Mouse (Mus musculus): ENCODE results near the gene Pakap. TPM values are rescaled to one million over a fixed set of nuclear protein-coding genes. Genes with fewer than 3 reads are reported as not detected.

Pakap gene
- polyA plus RNA-seq, 1 experiment: 7.1 TPM

DNA sequence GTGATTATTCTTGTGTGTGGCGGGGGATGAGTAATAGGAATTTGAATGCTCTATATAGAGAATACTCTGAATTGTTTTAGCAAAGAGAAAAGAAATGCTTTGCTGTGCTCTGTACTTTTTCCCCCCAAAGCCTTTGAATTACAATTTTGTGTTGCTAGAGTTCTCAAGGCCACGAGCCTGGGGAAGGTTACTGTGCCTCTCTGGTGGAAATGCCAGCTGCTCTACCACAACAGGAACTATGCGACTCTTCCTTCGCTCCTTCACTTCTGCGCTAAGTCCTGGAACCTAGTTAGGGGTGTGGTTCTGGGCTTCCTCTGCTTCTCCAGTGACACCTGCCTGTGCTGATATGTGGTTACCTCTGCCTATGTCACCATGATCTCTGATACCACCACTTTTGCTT, 44.7 kb downstream of the Pakap start:
- TF ChIP-seq CEBPB (IDR thresholded peaks at IDR 0.05; ENCODE audit: low read depth) (no peak), MAX (IDR thresholded peaks at IDR 0.05) (no peak), CTCF (IDR thresholded peaks at IDR 0.05; ENCODE audit: control insufficient read depth, insufficient read depth, insufficient read length) (no peak), USF1 (IDR thresholded peaks at IDR 0.05; ENCODE audit: low read depth) (no peak), FOSL1 (IDR thresholded peaks at IDR 0.05; ENCODE audit: insufficient read depth, low read length, poor library complexity, severe bottlenecking) (no peak), MYOD1 (IDR thresholded peaks at IDR 0.05; ENCODE audit: control insufficient read depth, insufficient read length, low read depth) (no peak), MYOG (IDR thresholded peaks at IDR 0.05; ENCODE audit: control insufficient read depth, extremely low read depth, insufficient read length) (no peak)
- H3K27me3 ChIP-seq (ENCODE audit: control insufficient read depth, insufficient read depth, insufficient read length): no peaks in the 10 kb centered on the region
- peaks cover 14% of the 10 kb centered on the region for H3K79me3 ChIP-seq (ENCODE audit: low read depth)
- H3K4me3 ChIP-seq (ENCODE audit: insufficient read depth, poor library complexity, severe bottlenecking): no peak overlapping the region
- H3K79me2 ChIP-seq (ENCODE audit: control insufficient read depth, insufficient read depth): peaks cover 71% of the 10 kb centered on the region
- H3K36me3 ChIP-seq (ENCODE audit: control insufficient read depth, insufficient read depth): no peaks in the 10 kb centered on the region
- H3ac ChIP-seq (ENCODE audit: control insufficient read depth, insufficient read length, low read depth): no peak overlapping the region

DNA sequence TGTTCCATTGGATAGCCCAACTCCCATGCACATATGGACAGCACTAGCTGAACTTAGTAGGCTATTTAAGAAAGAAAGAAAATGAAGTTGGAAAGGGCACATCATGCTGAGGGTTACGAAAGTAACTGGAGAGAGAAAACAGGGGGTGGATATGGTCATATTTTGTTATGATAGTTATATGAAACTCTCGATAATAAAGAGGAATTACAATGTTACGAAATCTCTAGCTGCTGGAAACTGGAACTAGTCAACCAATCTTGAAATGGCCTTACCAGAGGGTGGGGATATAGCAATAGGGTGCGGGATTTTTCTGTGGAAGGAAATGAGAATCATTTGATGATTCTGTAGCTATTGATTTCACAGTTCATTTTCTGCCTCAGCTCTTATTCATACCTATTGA, 46.7 kb downstream of the Pakap start:
- H3K36me3 ChIP-seq (ENCODE audit: control insufficient read depth, insufficient read depth): no peaks in the 10 kb centered on the region
- TF ChIP-seq MYOD1 (IDR thresholded peaks at IDR 0.05; ENCODE audit: control insufficient read depth, insufficient read length, low read depth) (no peak), MYOG (IDR thresholded peaks at IDR 0.05; ENCODE audit: control insufficient read depth, extremely low read depth, insufficient read length) (no peak), CEBPB (IDR thresholded peaks at IDR 0.05; ENCODE audit: low read depth) (no peak), CTCF (IDR thresholded peaks at IDR 0.05; ENCODE audit: control insufficient read depth, insufficient read depth, insufficient read length) (no peak), USF1 (IDR thresholded peaks at IDR 0.05; ENCODE audit: low read depth) (no peak), FOSL1 (IDR thresholded peaks at IDR 0.05; ENCODE audit: insufficient read depth, low read length, poor library complexity, severe bottlenecking) (no peak), MAX (IDR thresholded peaks at IDR 0.05) (no peak)
- peaks cover 18% of the 10 kb centered on the region for H3K79me3 ChIP-seq (ENCODE audit: low read depth)
- H3K4me3 ChIP-seq (ENCODE audit: insufficient read depth, poor library complexity, severe bottlenecking): no peak overlapping the region
- no peaks in the 10 kb centered on the region for H3K27me3 ChIP-seq (ENCODE audit: control insufficient read depth, insufficient read depth, insufficient read length)
- H3ac ChIP-seq (ENCODE audit: control insufficient read depth, insufficient read length, low read depth): no peak overlapping the region
- H3K79me2 ChIP-seq (ENCODE audit: control insufficient read depth, insufficient read depth): peaks cover 59% of the 10 kb centered on the region

DNA sequence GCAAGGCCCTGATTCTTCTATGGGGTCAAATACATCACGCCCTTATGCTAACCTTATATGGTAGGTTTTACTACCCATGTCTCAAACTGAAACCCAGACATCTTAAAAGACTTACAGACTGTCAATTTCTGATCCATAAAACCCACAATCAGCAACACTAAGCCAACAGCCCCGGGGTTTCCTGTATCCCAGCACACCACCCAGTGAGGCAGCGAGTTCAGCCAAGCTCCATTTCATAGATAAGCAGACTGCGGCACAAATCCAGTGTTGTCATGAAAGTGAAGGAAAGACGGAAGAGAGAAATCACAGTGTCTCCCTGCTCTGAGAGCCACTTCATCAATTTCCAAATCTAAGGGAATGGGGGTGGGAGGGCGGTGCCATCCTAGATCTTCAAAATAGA, 50.8 kb downstream of the Pakap start:
- Histone ChIP-seq H3K36me3 (ENCODE audit: control insufficient read depth, insufficient read depth) (peaks cover 6% of the 10 kb centered on the region), H3K79me3 (ENCODE audit: low read depth) (peaks cover 14% of the 10 kb centered on the region), H3K27me3 (ENCODE audit: control insufficient read depth, insufficient read depth, insufficient read length) (no peaks in the 10 kb centered on the region), H3ac (ENCODE audit: control insufficient read depth, insufficient read length, low read depth) (no peak overlapping the region), H3K79me2 (ENCODE audit: control insufficient read depth, insufficient read depth) (peaks cover 63% of the 10 kb centered on the region), H3K4me3 (ENCODE audit: insufficient read depth, poor library complexity, severe bottlenecking) (no peak overlapping the region)
- no peak for TF ChIP-seq USF1 (IDR thresholded peaks at IDR 0.05; ENCODE audit: low read depth)
- TF ChIP-seq CTCF (IDR thresholded peaks at IDR 0.05; ENCODE audit: control insufficient read depth, insufficient read depth, insufficient read length): no peak
- no peak for TF ChIP-seq FOSL1 (IDR thresholded peaks at IDR 0.05; ENCODE audit: insufficient read depth, low read length, poor library complexity, severe bottlenecking)
- no peak for TF ChIP-seq MYOG (IDR thresholded peaks at IDR 0.05; ENCODE audit: control insufficient read depth, extremely low read depth, insufficient read length)
- no peak for TF ChIP-seq CEBPB (IDR thresholded peaks at IDR 0.05; ENCODE audit: low read depth)
- no peak for TF ChIP-seq MAX (IDR thresholded peaks at IDR 0.05)
- TF ChIP-seq MYOD1 (IDR thresholded peaks at IDR 0.05; ENCODE audit: control insufficient read depth, insufficient read length, low read depth): no peak

DNA sequence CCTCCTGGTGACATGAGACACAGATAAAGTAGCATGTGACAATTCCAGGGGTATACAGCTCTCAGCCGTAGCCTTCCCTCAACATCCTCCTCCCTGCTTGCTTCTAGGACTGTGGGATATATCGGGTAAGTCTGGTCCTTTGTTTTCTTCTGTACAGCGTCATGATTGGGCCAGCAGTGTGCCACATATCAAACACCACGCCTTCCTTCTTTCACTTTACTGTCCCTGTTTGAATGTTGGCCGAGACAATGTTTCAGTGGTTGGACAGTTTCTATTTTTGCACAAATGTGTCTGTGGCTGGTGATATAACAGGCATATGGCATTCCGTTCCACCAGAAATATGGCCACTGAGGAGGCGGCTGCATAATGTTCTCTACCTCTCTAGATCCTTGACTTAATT, 54.8 kb downstream of the Pakap start:
- no peak for TF ChIP-seq MYOD1 (IDR thresholded peaks at IDR 0.05; ENCODE audit: control insufficient read depth, insufficient read length, low read depth)
- no peak for TF ChIP-seq FOSL1 (IDR thresholded peaks at IDR 0.05; ENCODE audit: insufficient read depth, low read length, poor library complexity, severe bottlenecking)
- no peak for TF ChIP-seq USF1 (IDR thresholded peaks at IDR 0.05; ENCODE audit: low read depth)
- Histone ChIP-seq H3K79me2 (ENCODE audit: control insufficient read depth, insufficient read depth) (peaks cover 42% of the 10 kb centered on the region), H3K36me3 (ENCODE audit: control insufficient read depth, insufficient read depth) (peaks cover 6% of the 10 kb centered on the region), H3K27me3 (ENCODE audit: control insufficient read depth, insufficient read depth, insufficient read length) (no peaks in the 10 kb centered on the region), H3K4me3 (ENCODE audit: insufficient read depth, poor library complexity, severe bottlenecking) (no peak overlapping the region), H3ac (ENCODE audit: control insufficient read depth, insufficient read length, low read depth) (no peak overlapping the region), H3K79me3 (ENCODE audit: low read depth) (peaks cover 10% of the 10 kb centered on the region)

DNA sequence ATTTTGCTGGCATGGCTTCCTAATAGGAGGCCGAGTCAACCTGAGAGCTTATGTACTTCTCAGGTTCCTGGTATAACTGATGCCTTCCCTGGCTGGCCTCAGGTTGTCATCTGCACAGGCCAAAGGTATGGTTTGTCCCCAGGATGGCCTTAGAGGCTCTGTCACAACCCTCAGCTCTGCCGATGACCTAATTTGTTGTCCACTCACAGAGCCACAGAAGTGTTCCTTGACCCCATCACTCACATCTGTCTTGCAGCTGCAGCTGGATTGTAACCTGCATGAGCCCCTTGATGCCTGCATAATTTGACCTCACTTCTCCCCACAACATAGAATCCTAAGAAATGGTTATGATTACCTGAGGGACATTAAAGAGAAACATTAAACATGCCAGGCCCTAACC, 56.8 kb downstream of the Pakap start:
- no peak for TF ChIP-seq CTCF (IDR thresholded peaks at IDR 0.05; ENCODE audit: control insufficient read depth, insufficient read depth, insufficient read length)
- no peak for TF ChIP-seq MAX (IDR thresholded peaks at IDR 0.05)
- TF ChIP-seq CEBPB (IDR thresholded peaks at IDR 0.05; ENCODE audit: low read depth): no peak
- TF ChIP-seq USF1 (IDR thresholded peaks at IDR 0.05; ENCODE audit: low read depth): no peak
- no peak for TF ChIP-seq MYOD1 (IDR thresholded peaks at IDR 0.05; ENCODE audit: control insufficient read depth, insufficient read length, low read depth)
- no peak for TF ChIP-seq FOSL1 (IDR thresholded peaks at IDR 0.05; ENCODE audit: insufficient read depth, low read length, poor library complexity, severe bottlenecking)
- no peak for TF ChIP-seq MYOG (IDR thresholded peaks at IDR 0.05; ENCODE audit: control insufficient read depth, extremely low read depth, insufficient read length)
- Histone ChIP-seq H3K27me3 (ENCODE audit: control insufficient read depth, insufficient read depth, insufficient read length) (no peaks in the 10 kb centered on the region), H3K4me3 (ENCODE audit: insufficient read depth, poor library complexity, severe bottlenecking) (no peak overlapping the region), H3ac (ENCODE audit: control insufficient read depth, insufficient read length, low read depth) (no peak overlapping the region), H3K79me3 (ENCODE audit: low read depth) (peaks cover 9% of the 10 kb centered on the region), H3K79me2 (ENCODE audit: control insufficient read depth, insufficient read depth) (peaks cover 37% of the 10 kb centered on the region), H3K36me3 (ENCODE audit: control insufficient read depth, insufficient read depth) (peaks cover 5% of the 10 kb centered on the region)

DNA sequence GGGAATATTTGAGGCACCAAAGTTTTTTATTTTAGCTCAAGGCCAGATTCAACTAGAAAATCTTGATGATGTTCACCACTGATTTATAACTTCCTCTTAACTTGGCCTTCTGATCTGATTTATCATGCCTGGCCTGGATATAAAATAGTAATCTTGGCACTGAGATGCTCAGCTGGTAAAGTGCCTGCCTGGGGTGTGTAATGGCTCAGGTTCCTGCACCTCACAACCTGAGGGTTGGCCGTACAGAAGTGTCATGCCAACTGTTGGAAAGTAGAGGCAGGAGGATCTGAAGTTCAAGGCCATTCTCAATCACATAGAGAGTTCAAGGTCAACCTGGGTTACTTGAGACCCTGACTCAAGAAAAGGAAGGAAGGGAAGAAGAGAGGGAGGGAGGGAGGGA, 57.3 kb downstream of the Pakap start:
- H3K79me3 ChIP-seq (ENCODE audit: low read depth): peaks cover 11% of the 10 kb centered on the region
- no peaks in the 10 kb centered on the region for H3K36me3 ChIP-seq (ENCODE audit: control insufficient read depth, insufficient read depth)
- peaks cover 36% of the 10 kb centered on the region for H3K79me2 ChIP-seq (ENCODE audit: control insufficient read depth, insufficient read depth)
- no peak overlapping the region for H3ac ChIP-seq (ENCODE audit: control insufficient read depth, insufficient read length, low read depth)
- no peak overlapping the region for H3K4me3 ChIP-seq (ENCODE audit: insufficient read depth, poor library complexity, severe bottlenecking)
- TF ChIP-seq USF1 (IDR thresholded peaks at IDR 0.05; ENCODE audit: low read depth) (no peak), MYOD1 (IDR thresholded peaks at IDR 0.05; ENCODE audit: control insufficient read depth, insufficient read length, low read depth) (no peak), MAX (IDR thresholded peaks at IDR 0.05) (no peak)
- H3K27me3 ChIP-seq (ENCODE audit: control insufficient read depth, insufficient read depth, insufficient read length): no peaks in the 10 kb centered on the region
